Mouse (Mus musculus) ovary, postnatal 10 days (tissue): ENCODE measurements around the gene Med24.

Experiments used
- DNase-seq: peaks from one replicate; pipeline ENCODE4 v3.0.0; 2022; ENCODE audit warnings: low spot score

The Med24 gene

DNA sequence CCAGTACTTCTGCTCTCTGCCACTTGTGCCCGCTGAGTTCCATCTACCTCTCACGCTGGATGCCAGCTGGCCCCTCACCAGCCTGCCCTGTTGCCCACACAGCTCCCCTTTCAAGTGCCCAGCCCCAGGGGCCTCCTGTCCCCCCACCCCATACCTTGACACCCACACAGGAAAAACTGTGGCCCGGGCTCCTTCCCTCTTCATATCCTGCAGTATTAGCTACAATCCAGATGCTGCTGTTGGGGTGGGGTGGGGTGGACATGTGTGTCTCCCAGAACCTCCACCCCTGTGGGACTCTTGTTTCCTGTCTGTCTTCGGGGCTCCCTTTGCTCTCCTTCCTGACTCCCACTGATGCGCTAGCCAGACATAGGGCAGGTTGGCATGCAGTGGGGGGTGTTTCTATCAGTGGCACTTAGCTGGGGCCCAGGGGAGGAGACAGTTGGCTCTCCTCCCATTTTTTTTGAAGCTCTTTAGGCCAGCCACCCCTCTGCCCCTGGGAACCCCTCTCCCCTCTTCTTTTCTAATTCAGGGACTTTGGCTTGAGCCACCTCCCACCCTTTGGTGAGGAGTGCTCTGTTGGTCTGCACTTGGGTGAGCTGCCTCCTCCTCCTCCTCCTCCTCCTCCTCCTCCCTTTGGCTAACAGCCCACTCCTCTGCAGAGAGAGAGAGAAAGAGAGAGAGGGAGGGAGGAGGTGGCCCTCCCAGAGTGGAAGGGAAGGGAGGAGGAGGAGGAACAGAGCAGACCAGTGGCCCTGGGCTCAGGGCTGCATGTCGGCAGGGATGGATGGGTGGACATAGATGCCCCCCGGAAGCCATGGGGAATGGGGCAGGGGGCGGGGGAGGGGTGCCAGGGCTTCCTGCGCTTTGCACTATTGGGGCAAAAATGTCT is 36.4 kb upstream of the Med24 start:
- DNase-seq, result no peak

DNA sequence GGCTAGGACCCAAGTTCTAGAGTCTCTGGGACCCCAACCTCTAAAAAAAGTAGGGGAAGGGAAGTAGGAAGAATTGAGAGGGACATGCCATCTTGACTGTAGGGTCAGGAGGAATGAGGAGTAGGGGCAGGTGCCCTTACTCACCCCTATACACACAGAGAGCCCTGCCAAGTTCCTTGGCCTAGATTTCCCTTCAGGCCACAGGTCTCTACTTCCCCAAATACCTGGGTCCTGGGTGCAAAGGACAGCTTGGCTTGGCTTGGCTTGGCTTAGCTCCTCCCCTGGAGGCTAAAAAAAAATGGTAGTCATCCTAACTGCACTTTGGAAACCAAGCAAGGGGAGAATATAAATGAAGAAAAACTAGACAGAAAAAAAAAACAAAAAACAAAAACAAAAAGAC is 35.5 kb upstream of the Med24 start:
- no peak for DNase-seq

GRCm38 (mm10) chr11:98764091-98764490 is 34.9 kb upstream of the Med24 start:
- no peak for DNase-seq

DNA sequence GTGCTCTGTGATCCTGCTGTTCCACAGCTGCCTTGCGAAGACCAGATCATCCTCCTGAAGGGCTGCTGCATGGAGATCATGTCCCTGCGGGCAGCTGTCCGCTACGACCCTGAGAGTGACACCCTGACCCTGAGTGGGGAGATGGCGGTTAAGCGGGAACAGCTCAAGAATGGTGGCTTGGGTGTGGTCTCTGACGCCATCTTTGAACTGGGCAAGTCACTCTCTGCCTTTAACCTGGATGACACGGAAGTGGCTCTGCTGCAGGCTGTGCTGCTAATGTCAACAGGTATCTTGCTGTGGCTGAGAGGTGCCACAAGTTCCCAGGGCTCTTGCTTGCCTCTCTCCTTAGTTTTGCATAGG is 34.2 kb upstream of the Med24 start:
- no peak for DNase-seq

- DNase-seq, result no peak
These were observed 33.7 kb upstream of the Med24 start for GRCm38 (mm10) chr11:98762756-98763501.

DNA sequence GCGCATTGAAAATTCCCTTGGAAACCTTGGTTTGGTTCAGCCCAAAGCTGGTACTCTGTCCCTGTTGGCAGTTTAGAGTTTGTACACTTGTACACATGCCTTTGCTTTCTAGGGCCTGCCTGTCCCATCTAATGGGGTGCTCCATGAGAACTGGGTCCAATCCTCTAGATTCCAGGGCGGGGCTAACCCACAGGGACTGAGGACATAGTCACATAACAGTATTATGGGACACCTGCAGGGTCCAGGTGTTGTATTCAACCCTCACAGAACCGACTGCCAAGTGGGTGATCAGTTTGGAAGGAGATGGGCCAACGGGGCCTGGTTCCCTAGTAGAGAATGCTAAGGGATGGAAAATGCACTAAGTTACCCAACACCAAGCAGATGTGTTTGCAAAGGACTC is 32.7 kb upstream of the Med24 start:
- DNase-seq, result no peak

DNA sequence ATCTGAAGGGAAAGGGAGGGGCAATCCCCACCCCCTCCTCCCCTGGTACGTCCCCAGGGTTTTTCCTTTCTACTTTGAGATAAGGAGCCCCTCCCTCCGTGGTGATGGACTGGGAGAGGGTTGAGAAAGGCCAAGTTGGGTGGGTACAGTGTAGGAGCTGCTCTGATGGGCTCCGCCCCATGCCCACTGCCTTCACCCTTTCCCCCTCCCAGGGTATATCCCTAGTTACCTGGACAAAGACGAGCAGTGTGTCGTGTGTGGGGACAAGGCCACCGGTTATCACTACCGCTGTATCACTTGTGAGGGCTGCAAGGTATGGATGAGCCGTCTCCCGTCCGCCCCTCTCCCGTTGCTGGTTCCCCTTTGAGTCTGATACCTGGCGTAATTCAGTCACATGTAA is 27.5 kb upstream of the Med24 start:
- DNase-seq, result no peak

DNA sequence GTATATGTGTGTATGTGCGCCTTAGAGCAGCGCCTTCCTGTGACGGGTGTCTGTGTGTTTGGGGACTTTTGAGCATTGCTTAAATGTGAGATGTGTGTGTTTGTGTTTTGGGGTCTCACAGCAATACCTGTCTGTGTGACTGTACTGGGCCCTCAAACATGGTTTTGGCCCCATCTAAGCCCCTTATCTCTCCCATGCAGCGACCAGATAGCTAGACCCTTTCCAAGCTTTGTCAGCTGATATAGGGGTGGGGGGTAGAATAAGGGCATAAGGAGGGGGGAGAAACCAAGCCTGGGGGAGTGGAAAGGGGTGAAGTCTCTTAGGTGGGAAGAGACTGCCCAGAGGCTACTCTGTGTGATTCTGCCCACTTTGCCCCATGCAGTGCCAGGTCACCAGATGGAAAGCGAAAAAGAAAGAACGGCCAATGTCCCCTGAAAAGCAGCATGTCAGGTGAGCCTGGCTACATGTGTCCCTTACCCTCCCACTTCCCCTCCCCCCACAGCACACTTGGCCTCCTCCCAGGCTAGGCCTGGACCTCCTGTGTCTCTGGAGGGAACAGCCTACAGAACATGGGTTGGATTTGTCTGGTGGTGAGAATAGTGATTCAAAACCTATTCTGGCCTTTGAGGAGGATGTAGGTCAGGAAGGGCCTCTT is 26.6 kb upstream of the Med24 start:
- no peak for DNase-seq

GRCm38 (mm10) chr11:98754621-98755181 is 25.5 kb upstream of the Med24 start:
- no peak for DNase-seq

DNA sequence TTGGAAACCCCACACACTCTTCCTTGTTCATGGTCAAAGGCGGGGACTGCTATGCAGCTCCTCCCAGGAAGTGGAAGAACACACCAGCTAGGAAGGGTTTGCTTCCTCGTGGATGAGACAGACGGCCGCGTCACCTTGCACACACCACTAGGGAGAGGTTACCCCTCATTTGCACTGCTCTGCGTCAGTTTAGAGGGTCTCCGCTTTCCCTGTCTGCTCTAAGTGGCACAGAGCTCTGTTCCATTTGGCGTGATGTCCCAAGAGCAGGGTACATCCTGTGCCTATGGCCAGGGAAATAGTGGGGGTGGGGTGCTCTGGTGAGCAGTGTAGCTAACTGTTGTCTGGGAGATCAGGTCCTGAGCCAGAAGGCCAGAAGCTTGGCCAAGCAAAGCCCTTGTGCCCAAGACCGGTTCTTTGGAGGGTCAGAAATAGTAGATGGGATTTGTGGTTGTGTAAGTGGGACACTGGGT is 25.0 kb upstream of the Med24 start:
- no peak for DNase-seq

- DNase-seq, result no peak
These were observed 24.0 kb upstream of the Med24 start for GRCm38 (mm10) chr11:98753264-98753663.

DNA sequence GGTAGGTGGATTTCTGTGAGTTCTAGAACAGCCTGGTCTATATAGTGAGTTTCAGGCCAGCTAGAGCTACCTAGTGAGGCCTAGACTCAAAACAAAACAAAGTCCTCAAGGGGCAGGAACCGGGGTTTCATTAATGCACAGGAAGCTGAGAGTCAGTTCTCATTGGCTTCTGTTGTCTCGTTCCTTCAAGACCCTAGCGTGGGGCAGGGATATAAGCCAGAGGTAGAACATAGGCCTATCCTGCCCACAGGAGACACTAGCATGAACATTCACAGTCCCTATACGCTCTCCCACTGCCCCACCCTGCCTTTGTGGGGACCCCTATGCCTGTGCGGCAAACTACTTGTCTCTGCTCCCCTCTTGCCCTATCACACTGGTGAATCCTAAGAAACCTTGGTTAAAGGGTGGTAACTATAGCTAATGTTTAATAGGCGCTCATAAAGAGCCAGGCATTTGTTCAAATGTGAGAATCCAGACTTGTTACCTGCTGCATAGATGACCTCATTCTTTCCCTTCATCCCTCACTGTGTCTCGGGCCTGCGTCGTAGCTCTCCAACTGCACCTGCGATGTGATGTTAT is 23.4 kb upstream of the Med24 start:
- no peak for DNase-seq

DNA sequence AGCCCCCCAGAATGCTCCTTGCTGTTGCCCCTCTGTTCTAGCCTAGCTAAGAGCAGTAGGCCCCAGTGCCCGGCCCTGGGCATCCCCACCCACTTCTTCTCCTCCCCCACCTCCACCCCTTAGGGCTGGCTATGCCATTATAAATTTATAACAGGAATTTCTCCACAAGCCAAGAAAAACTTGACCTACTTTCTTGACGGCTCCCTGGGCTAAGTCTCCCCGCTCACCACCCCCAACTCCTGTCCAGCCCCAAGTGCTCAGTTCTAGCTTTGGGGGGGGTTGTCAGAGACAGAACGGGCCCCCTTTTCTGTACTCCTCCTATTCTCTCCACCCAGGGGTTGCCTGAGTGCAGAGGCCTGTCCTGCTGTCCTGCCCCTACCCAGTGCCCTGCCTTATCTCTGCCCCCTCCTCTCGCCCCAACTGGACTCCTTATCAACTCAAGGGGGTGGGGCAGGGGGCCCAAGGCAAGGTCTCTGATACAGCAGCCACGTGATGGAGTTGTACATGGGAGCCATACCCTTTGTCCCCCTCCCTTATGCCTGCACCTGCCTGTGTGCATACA is 22.1 kb upstream of the Med24 start:
- DNase-seq, result no peak

DNA sequence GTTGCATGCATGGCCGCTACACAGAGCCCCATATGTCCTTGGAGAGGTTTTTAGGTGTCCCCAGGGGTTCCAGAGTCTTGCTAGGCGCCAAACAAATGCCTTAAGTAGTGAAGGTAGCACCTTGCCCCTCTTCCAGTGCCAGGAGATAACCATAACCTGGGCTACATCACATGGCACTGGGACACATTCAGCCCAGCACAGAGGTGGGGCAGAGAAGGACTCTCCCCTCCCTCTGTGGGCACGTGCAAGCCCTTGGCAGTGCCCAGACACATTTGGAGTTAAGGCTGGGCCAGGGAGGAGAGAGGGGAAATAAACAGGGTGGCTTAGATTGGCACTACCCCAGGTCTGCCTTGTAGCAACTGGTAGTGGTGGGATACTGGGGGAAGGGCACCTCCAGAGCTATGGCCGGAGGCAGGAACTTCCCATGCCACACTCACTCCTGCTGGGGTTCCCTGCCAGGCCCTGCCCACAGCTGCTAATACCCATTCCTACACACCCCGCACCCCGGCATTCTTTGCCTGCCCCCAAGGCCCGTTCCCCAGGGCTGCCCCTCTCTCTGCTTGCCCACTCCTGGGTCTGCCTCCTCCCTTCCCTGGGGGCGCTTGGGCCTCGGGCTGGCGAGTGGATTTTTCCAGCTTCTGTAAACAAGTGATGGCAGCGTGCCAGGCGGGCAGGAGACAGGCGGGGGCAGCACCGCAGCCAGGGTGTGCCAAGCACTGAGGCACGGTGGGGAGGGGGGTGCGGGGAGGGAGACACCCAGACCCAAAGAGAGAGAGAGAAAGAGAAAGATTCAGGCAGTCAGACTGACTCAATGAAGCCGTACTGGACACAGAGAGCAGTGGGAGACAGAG is 21.3 kb upstream of the Med24 start:
- no peak for DNase-seq

GRCm38 (mm10) chr11:98749716-98750115 is 20.5 kb upstream of the Med24 start:
- DNase-seq, result no peak

- no peak for DNase-seq
These were observed 19.5 kb upstream of the Med24 start for GRCm38 (mm10) chr11:98748506-98749416.

DNA sequence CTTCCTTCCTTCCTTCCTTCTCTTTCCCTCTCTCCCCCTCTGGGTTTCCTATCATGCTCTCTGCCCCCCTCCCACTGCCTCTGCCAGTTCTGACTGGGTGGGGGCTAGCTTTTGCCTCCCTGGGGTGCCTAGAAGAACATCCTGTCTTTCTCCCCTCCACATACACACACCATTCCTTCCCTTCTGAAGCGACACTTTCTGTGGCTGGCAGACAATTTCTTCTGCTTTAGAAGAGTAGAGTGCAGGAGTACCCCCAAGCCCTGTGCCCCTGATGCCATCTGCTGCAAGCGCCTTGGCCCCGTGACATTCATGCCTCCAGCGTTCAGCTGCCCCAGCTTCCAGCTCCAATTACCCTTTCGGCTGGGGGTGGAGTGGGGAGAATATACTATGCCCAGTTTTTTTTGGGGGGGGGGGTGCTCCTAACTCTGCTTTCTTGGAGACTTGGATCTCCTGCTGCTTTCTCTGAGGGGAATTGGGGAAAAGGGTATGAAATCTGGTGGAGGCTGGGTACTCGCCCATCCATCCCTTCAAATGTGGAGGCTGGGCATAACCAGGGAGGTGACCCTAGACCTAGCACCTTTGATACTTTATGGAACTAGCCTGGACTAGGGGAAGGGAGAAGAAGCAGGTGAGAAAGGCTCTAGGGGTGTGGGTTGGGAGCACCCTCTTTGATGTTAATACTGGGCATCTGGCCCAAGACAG is 18.7 kb upstream of the Med24 start:
- no peak for DNase-seq

GRCm38 (mm10) chr11:98746855-98747693 is 17.8 kb upstream of the Med24 start:
- no peak for DNase-seq
